Mouse (Mus musculus) kidney, postnatal 25 days (tissue): Measurements from ENCODE around the gene Prkg2.

Source experiments
- DNase-seq, 2 experiments: peaks; one replicate each; pipeline ENCODE4 v3.0.0; 2021; ENCODE audit warnings: mixed read lengths in 2 of 2

The Prkg2 gene

DNA sequence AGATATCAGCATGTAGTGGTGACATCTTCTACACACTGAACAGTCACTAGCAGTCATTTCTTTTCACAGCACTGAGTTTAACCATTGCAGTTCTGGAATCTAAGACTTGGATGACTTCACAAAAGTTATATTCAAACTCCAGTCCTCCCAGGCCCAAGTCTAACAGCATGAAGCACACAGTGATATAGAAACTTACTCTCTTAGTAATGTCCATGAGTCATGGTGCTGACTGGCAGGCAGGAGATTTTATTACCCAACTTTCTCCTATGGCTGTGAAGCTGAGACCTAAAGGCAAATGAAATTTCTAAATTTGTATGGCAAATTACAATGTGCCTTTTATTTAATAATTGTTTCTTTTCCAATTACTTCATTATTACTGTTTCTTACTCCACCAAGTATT lies 139.2 kb downstream of the Prkg2 start:
- no peak for DNase-seq

- no peak for DNase-seq
Observed at GRCm38 (mm10) chr5:98894281-98894680, 142.9 kb downstream of the Prkg2 start.

- no peak for DNase-seq
Observed at GRCm38 (mm10) chr5:98890544-98891050, 146.6 kb downstream of the Prkg2 start.

GRCm38 (mm10) chr5:98882096-98882495 lies 155.1 kb downstream of the Prkg2 start:
- DNase-seq: no peak
